Mouse (Mus musculus) liver, embryonic 16.5 days (tissue): ENCODE data around the gene Ptgs2. TPM values are rescaled to one million over a fixed set of nuclear protein-coding genes. Genes with fewer than 3 reads are reported as not detected.

ENCODE experiments used
- ATAC-seq: fragments of 200-750 bp; cut with Nextera tagmentation; 2 replicates; pipeline ENCODE4 v1.8.0; 2017; ENCODE audit warnings: low read depth, mild to moderate bottlenecking, moderate number of reproducible peaks, moderate library complexity
- H3K27ac ChIP-seq: fragments of 300-500 bp; sonication (generic); 2 replicates; pipeline ENCODE4 v1.5.1; 2014; ENCODE audit warnings: mild to moderate bottlenecking, low read length
- H3K27me3 ChIP-seq: fragments of 300-500 bp; sonication (generic); 2 replicates; pipeline ENCODE4 v1.6.1; 2014; ENCODE audit warnings: low read depth, low read length, mixed read lengths; ENCODE audit not compliant: control insufficient read depth, insufficient read depth
- H3K36me3 ChIP-seq: fragments of 300-500 bp; sonication (generic); 2 replicates; pipeline ENCODE4 v1.6.1; 2014; ENCODE audit warnings: mild to moderate bottlenecking; ENCODE audit not compliant: control insufficient read depth, insufficient read depth
- H3K4me1 ChIP-seq: fragments of 300-500 bp; sonication (generic); 2 replicates; pipeline ENCODE4 v1.6.1; 2014; ENCODE audit warnings: low read depth, low read length, mixed read lengths; ENCODE audit not compliant: control insufficient read depth
- H3K4me2 ChIP-seq: fragments of 300-500 bp; sonication (generic); 2 replicates; pipeline ENCODE4 v1.6.1; 2014; ENCODE audit warnings: low read depth, low read length, mixed read lengths
- H3K4me3 ChIP-seq: fragments of 300-500 bp; sonication (generic); 2 replicates; pipeline ENCODE4 v1.5.1; 2014; ENCODE audit warnings: low read depth, mild to moderate bottlenecking, low read length
- H3K9ac ChIP-seq: fragments of 300-500 bp; sonication (generic); 2 replicates; pipeline ENCODE4 v1.6.1; 2014; ENCODE audit warnings: low read depth, low read length
- H3K9me3 ChIP-seq: fragments of 300-500 bp; sonication (generic); replicated peaks from 2 replicates; pipeline ENCODE4 v1.6.1; 2016; ENCODE audit warnings: low read length; ENCODE audit not compliant: control insufficient read depth
- WGBS: fragments of 180-500 bp; shearing (Covaris S2); extraction: QIAGEN DNeasy Blood & Tissue Kit; methylation state at CpG from one replicate; pipeline ENCODE4 v1.1.7; 2014; ENCODE audit not compliant: insufficient replicate concordance; 5-methylcytosine and 5-hydroxymethylcytosine counted together
- microRNA-seq: library from miRNA; unstranded; fragments of <30 nt; microRNA quantifications from one replicate; pipeline ENCODE4, GENCODE M21; 2016
- polyA plus RNA-seq: library from polyadenylated mRNA; unstranded; fragments of >200 nt; fragmentation: Nextera tagmentation; extraction: Ambion mirVana; gene quantifications from 2 replicates; pipeline ENCODE4 v1.2.1, GENCODE M21; 2015

The Ptgs2 gene
- polyA plus RNA-seq, 1 experiment from 2014 or later = not detected

GRCm38 (mm10) chr1:150135350-150135749, 35.5 kb downstream of the Ptgs2 start:
- Histone ChIP-seq H3K4me2 (no peak overlapping the region), H3K9ac (no peak overlapping the region), H3K27me3 (no peaks in the 10 kb centered on the region), H3K27ac (no peak overlapping the region), H3K4me1 (no peaks in the 10 kb centered on the region), H3K9me3 (no peaks in the 10 kb centered on the region), H3K36me3 (no peaks in the 10 kb centered on the region), H3K4me3 (no peak overlapping the region)
- ATAC-seq = no peak

- no peak overlapping the region for H3K4me2 ChIP-seq
- no peaks in the 10 kb centered on the region for H3K4me1 ChIP-seq
- H3K27ac ChIP-seq = no peak overlapping the region
- no peak for ATAC-seq
- WGBS = 65% methylated on average over 9 of the region's 9 CpGs
- H3K4me3 ChIP-seq = no peak overlapping the region
- no peak overlapping the region for H3K9ac ChIP-seq
- H3K9me3 ChIP-seq = no peaks in the 10 kb centered on the region
- no peaks in the 10 kb centered on the region for H3K27me3 ChIP-seq
- H3K36me3 ChIP-seq = no peaks in the 10 kb centered on the region
These were observed 39.9 kb downstream of the Ptgs2 start for GRCm38 (mm10) chr1:150139730-150140129.

DNA sequence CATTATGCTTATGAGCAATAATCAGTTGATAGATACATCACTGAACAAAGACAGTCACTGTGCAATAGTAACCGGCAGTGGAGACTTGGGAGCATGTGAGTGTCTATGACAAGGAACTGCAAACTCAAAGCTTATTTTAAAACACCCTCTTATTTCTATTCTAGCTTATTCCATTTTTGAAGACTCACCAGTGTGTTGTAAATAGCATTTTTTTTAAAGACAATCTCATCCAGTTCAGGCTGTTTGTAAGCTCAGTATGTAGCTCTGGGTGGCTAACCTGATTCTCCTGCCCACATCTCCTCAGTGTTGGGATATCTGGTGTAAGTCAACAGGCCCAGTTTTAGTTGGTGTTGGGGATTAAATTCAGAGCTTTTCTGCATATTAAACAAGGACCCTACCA, 42.1 kb downstream of the Ptgs2 start:
- no peaks in the 10 kb centered on the region for H3K4me1 ChIP-seq
- no peak overlapping the region for H3K4me3 ChIP-seq
- H3K27ac ChIP-seq = no peak overlapping the region
- no peaks in the 10 kb centered on the region for H3K27me3 ChIP-seq
- no peak overlapping the region for H3K4me2 ChIP-seq
- ATAC-seq = no peak
- H3K36me3 ChIP-seq = no peaks in the 10 kb centered on the region
- H3K9ac ChIP-seq = no peak overlapping the region
- WGBS = 73% methylated on average over 1 of the region's 1 CpGs
- no peaks in the 10 kb centered on the region for H3K9me3 ChIP-seq

- 18% methylated on average over 1 of the region's 1 CpGs for WGBS
These were observed 43.7 kb downstream of the Ptgs2 start for GRCm38 (mm10) chr1:150143578-150143977.

DNA sequence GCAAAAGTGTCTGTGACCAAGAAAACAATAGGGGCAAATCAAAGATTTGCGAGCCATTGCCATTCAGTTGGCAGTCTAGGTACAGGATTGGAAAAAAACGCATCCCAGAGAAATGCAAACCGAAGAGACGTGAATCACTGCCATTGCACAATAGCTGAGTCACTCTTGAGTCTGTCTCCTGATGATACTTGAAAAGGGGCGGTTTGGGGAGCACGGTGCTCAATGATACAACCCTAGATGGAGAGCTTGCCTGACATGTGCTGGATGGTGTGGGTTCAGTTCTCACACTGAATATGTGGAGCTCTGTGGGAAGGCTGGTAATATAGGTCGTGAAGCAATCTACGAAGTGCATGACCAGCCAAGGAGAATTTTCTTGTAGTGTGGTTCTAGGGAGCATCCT, 45.2 kb downstream of the Ptgs2 start:
- Histone ChIP-seq H3K27ac (no peak overlapping the region), H3K9ac (no peak overlapping the region), H3K36me3 (no peaks in the 10 kb centered on the region), H3K4me2 (no peak overlapping the region), H3K4me3 (no peak overlapping the region), H3K27me3 (no peaks in the 10 kb centered on the region), H3K9me3 (no peaks in the 10 kb centered on the region), H3K4me1 (no peaks in the 10 kb centered on the region)
- no peak for ATAC-seq
- 58% methylated on average over 8 of the region's 8 CpGs for WGBS

More at GRCm38 (mm10) chr1:150143578-150143977, 43.7 kb downstream of the Ptgs2 start:
- no peak overlapping the region for H3K4me3 ChIP-seq
- H3K27ac ChIP-seq = no peak overlapping the region
- H3K27me3 ChIP-seq = no peaks in the 10 kb centered on the region
- H3K9me3 ChIP-seq = no peaks in the 10 kb centered on the region
- no peak overlapping the region for H3K9ac ChIP-seq
- ATAC-seq = no peak
- H3K4me1 ChIP-seq = no peaks in the 10 kb centered on the region
- H3K36me3 ChIP-seq = no peaks in the 10 kb centered on the region
- no peak overlapping the region for H3K4me2 ChIP-seq

DNA sequence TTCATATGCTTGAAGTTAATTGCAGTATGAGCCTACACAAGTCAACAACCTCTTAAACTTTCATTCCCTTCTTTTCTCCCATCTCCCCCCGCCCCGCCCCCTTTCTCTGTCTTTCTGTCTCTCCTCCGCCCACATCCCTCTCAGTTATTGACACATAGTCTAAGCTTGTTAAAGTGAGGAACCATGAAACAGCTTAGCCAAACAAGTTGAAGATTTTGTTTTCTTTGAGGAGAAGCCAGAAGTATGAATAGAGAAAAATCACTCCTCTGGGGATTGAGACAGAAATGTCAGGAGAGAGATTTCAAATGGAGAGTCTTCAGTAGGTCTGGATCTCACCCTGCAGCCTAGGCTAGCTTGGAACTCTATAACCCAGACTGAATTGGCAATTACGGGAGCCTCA, 47.4 kb downstream of the Ptgs2 start:
- Histone ChIP-seq H3K27ac (no peak overlapping the region), H3K36me3 (no peaks in the 10 kb centered on the region), H3K9me3 (no peaks in the 10 kb centered on the region), H3K9ac (no peak overlapping the region), H3K4me1 (no peaks in the 10 kb centered on the region), H3K4me3 (no peak overlapping the region), H3K4me2 (no peak overlapping the region), H3K27me3 (no peaks in the 10 kb centered on the region)
- no peak for ATAC-seq
- WGBS = 60% methylated on average over 4 of the region's 4 CpGs

DNA sequence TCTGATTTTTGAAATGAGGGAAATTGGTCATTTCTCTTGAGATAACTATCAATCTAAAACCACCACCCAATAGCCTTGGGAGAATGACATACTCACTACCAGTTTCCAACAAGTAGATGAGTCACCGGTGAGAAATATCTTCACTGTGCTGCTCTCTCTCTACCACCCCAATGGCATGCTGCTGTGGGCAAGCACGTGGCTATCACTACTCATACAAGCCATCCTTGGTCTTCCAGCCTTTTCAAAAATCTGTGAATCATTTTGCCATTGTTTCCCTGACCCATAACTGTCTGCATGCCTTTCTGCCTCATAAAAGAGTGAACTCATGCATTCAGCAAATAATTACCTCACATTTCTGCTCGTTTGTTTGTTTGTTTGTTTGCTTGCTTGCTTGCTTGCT, 51.6 kb downstream of the Ptgs2 start:
- Histone ChIP-seq H3K36me3 (no peaks in the 10 kb centered on the region), H3K9ac (no peak overlapping the region), H3K4me1 (no peaks in the 10 kb centered on the region), H3K9me3 (no peaks in the 10 kb centered on the region), H3K4me3 (no peak overlapping the region), H3K27ac (no peak overlapping the region), H3K27me3 (no peaks in the 10 kb centered on the region), H3K4me2 (no peak overlapping the region)
- 46% methylated on average over 3 of the region's 3 CpGs for WGBS
- no peak for ATAC-seq

Small RNAs within 50 kb of the gene (microRNA-seq; reads per million reads assigned to microRNA genes)
- gene Gm44329 = not detected

Other genes starting within 250 kb of the Ptgs2 start
- gene Pla2g4a, start 138.7 kb upstream of the Ptgs2 start, polyA plus RNA-seq = 5.4 and 5.7 TPM in 2 replicates
- not detected in 2 replicates for gene Pdc, start 219.4 kb downstream of the Ptgs2 start, polyA plus RNA-seq